Mouse (Mus musculus) A20 (cell line): Measurements from ENCODE around the gene Gm10271.

Experiments used
- DNase-seq: peaks from one replicate; pipeline ENCODE4 v3.0.0-alpha.2; 2011; ENCODE audit warnings: low read depth, low spot score

Gm10271 gene

GRCm38 (mm10) chr10:116978841-116979240 is 6.4 kb upstream of the Gm10271 start:
- no peak for DNase-seq

- DNase-seq = no peak
These were observed 5.4 kb upstream of the Gm10271 start for GRCm38 (mm10) chr10:116977858-116978257.

- no peak for DNase-seq
These were observed 5.0 kb upstream of the Gm10271 start for GRCm38 (mm10) chr10:116977455-116977854.

- no peak for DNase-seq
These were observed 3.7 kb downstream of the Gm10271 start for GRCm38 (mm10) chr10:116968741-116969140.

- DNase-seq = no peak
These were observed 6.3 kb downstream of the Gm10271 start for GRCm38 (mm10) chr10:116966065-116966464.

GRCm38 (mm10) chr10:116965297-116965696 is 7.1 kb downstream of the Gm10271 start:
- DNase-seq = no peak

GRCm38 (mm10) chr10:116964571-116964970 is 7.8 kb downstream of the Gm10271 start:
- DNase-seq = no peak

GRCm38 (mm10) chr10:116964084-116964483 is 8.3 kb downstream of the Gm10271 start:
- DNase-seq = no peak

GRCm38 (mm10) chr10:116962803-116963202 is 9.6 kb downstream of the Gm10271 start:
- no peak for DNase-seq

GRCm38 (mm10) chr10:116962152-116962551 is 10.3 kb downstream of the Gm10271 start:
- no peak for DNase-seq

- DNase-seq = no peak
These were observed 14.4 kb downstream of the Gm10271 start for GRCm38 (mm10) chr10:116957867-116958551.

- no peak for DNase-seq
These were observed 15.8 kb downstream of the Gm10271 start for GRCm38 (mm10) chr10:116956483-116957158.

GRCm38 (mm10) chr10:116955191-116955590 is 17.2 kb downstream of the Gm10271 start:
- no peak for DNase-seq

- DNase-seq = peak; percentile 70
These were observed 21.5 kb downstream of the Gm10271 start for GRCm38 (mm10) chr10:116950886-116951285.

GRCm38 (mm10) chr10:116950009-116950769 is 22.2 kb downstream of the Gm10271 start, which contains the start of gene Rab3ip:
Gene Rab3ip, minus strand, starts transcription at chr10:116950769.
- DNase-seq = peak; percentile 89

- DNase-seq = peak; percentile 63
These were observed 23.0 kb downstream of the Gm10271 start for GRCm38 (mm10) chr10:116949111-116950008.

GRCm38 (mm10) chr10:116948414-116948813 is 24.0 kb downstream of the Gm10271 start:
- DNase-seq = no peak

- no peak for DNase-seq
These were observed 27.5 kb downstream of the Gm10271 start for GRCm38 (mm10) chr10:116944940-116945339.

- DNase-seq = peak; percentile 29
These were observed 28.3 kb downstream of the Gm10271 start for GRCm38 (mm10) chr10:116944144-116944543.

- DNase-seq = peak; percentile 54
These were observed 29.4 kb downstream of the Gm10271 start for GRCm38 (mm10) chr10:116943025-116943424.

- peak; percentile 47 for DNase-seq
These were observed 37.4 kb downstream of the Gm10271 start for GRCm38 (mm10) chr10:116935028-116935427.
